Mouse (Mus musculus): ENCODE measurements around the gene Igfbp3.

DNA sequence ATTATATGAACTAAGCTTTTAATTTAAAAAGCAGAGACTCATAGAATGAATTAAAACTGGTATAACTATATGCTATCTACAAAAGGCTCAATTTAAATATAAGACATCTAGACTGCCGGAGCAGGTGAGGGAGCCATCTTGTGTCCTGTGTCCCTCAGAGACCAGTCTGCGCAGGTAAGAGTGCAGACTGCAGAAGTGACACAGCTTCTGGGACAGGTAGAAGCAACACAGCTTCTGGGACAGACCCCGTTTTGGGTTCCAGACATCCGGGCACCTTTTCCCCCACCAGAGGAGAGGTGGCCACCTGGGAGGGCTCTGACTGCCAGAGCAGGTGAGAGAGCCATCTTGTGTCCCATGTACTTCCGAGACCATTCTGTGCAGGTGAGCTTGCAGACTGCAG lies 37.1 kb upstream of the Igfbp3 start:
- TF ChIP-seq POLR2A (IDR thresholded peaks at IDR 0.05; ENCODE audit: borderline replicate concordance, low read depth, low read length) (no peak), CTCF (IDR thresholded peaks at IDR 0.05; ENCODE audit: low read depth, low read length) (no peak)

All from bone marrow macrophage, adult 2 months (primary cell).